Mouse (Mus musculus) thymus, postnatal 14 days (tissue): ENCODE data around the gene Ranbp17.

Source experiments
- DNase-seq: peaks from one replicate; pipeline ENCODE4 v3.0.0; 2021

Gene Ranbp17

GRCm38 (mm10) chr11:33195531-33196446, 317.8 kb downstream of the Ranbp17 start:
- DNase-seq = no peak

- no peak for DNase-seq
Measured at GRCm38 (mm10) chr11:33195061-33195460, 318.5 kb downstream of the Ranbp17 start.

- no peak for DNase-seq
Measured at GRCm38 (mm10) chr11:33193695-33194094, 319.9 kb downstream of the Ranbp17 start.

- DNase-seq = no peak
Measured at GRCm38 (mm10) chr11:33181804-33182203, 331.7 kb downstream of the Ranbp17 start.

GRCm38 (mm10) chr11:33180701-33181116, 332.8 kb downstream of the Ranbp17 start:
- no peak for DNase-seq

GRCm38 (mm10) chr11:33179802-33180201, 333.7 kb downstream of the Ranbp17 start:
- no peak for DNase-seq

GRCm38 (mm10) chr11:33176525-33177245, 336.9 kb downstream of the Ranbp17 start:
- peak; percentile 28 for DNase-seq

- DNase-seq = no peak
Measured at GRCm38 (mm10) chr11:33175768-33176167, 337.8 kb downstream of the Ranbp17 start.

- peak; percentile 61 for DNase-seq
Measured at GRCm38 (mm10) chr11:33170489-33170888, 343.1 kb downstream of the Ranbp17 start.

- DNase-seq = peak; percentile 100
Measured at GRCm38 (mm10) chr11:33162998-33163506, 350.5 kb downstream of the Ranbp17 start, which contains the start of gene Npm1. TSS of gene Npm1 (minus strand) at chr11:33163206.

GRCm38 (mm10) chr11:33162211-33162997, 351.1 kb downstream of the Ranbp17 start:
- peak; percentile 79 for DNase-seq
